Mouse (Mus musculus) liver, adult (tissue): ENCODE data around the gene Pspn.

Experiments used
- GATA4 ChIP-seq: IDR thresholded peaks from 2 replicates; pipeline ENCODE4 v1.6.1; 2014; ENCODE audit warnings: mild to moderate bottlenecking, low read length; ENCODE audit not compliant: insufficient replicate concordance

The Pspn gene

GRCm38 (mm10) chr17:56981049-56981448 is 18.8 kb downstream of the Pspn start:
- no peak for TF ChIP-seq GATA4

GRCm38 (mm10) chr17:56979524-56979923 is 20.3 kb downstream of the Pspn start:
- TF ChIP-seq GATA4: no peak

GRCm38 (mm10) chr17:56976531-56977390 is 23.1 kb downstream of the Pspn start:
- TF ChIP-seq GATA4: no peak

GRCm38 (mm10) chr17:56975391-56975790 is 24.4 kb downstream of the Pspn start:
- no peak for TF ChIP-seq GATA4

- no peak for TF ChIP-seq GATA4
Measured at GRCm38 (mm10) chr17:56974708-56975240, 25.0 kb downstream of the Pspn start.

GRCm38 (mm10) chr17:56973956-56974707 is 25.7 kb downstream of the Pspn start:
- TF ChIP-seq GATA4: no peak

- no peak for TF ChIP-seq GATA4
Measured at GRCm38 (mm10) chr17:56970081-56970480, 29.7 kb downstream of the Pspn start.

- no peak for TF ChIP-seq GATA4
Measured at GRCm38 (mm10) chr17:56969321-56969720, 30.5 kb downstream of the Pspn start.

GRCm38 (mm10) chr17:56963646-56964045 is 36.2 kb downstream of the Pspn start:
- no peak for TF ChIP-seq GATA4

- no peak for TF ChIP-seq GATA4
Measured at GRCm38 (mm10) chr17:56962642-56963405, 37.0 kb downstream of the Pspn start.

- TF ChIP-seq GATA4: no peak
Measured at GRCm38 (mm10) chr17:56961880-56962279, 37.9 kb downstream of the Pspn start.

- TF ChIP-seq GATA4: no peak
Measured at GRCm38 (mm10) chr17:56958667-56959066, 41.2 kb downstream of the Pspn start.

GRCm38 (mm10) chr17:56957763-56958429 is 41.9 kb downstream of the Pspn start:
- TF ChIP-seq GATA4: no peak

- no peak for TF ChIP-seq GATA4
Measured at GRCm38 (mm10) chr17:56954871-56955270, 44.9 kb downstream of the Pspn start.

GRCm38 (mm10) chr17:56952639-56953038 is 47.2 kb downstream of the Pspn start:
- no peak for TF ChIP-seq GATA4
